Mouse (Mus musculus): Measurements from ENCODE around the gene Dlg4. TPM values are rescaled to one million over a fixed set of nuclear protein-coding genes. Genes with fewer than 3 reads are reported as not detected.
A peak's percentile ranks its signal among the peaks of the same experiment; 100 is the strongest.

The Dlg4 gene
- polyA plus RNA-seq, 1 experiment from 2014 or later: 9.3 TPM

DNA sequence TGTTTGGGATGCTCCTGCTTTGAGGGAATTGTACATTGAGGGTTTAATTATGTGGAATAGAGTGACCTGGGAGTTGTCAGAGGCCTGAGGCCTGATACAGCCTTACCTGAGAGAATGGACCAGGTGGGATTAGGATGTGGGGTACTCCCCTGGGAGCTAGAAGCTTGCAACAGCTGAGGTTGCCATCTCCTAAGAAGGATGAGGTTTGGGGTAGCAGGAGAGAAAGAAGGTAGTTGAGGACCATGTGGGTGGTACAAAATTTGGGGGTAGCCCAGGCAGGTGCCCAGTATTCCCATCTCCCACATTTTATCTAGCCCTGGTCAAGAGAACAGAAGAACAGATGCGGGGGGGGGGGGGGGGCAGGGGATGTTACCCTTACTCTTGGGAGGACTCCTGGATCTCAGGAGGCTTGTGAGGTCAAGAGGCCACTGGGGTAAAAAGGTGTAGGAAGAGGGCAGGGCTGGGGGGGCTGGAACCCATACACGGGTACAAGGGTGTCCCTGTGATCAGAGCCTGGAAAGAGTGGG, 2.8 kb downstream of the Dlg4 start:
- H3K9me3 ChIP-seq (ENCODE audit: control insufficient read depth, low read length): no peaks in the 10 kb centered on the region
- WGBS: 28% methylated on average over 2 of the region's 2 CpGs
- peak overlapping the region; percentile 38; the same call in 1 of the 2 replicates for H3K9ac ChIP-seq (ENCODE audit: low read depth, low read length)
- H3K4me3 ChIP-seq (ENCODE audit: low read depth, low read length): peak overlapping the region; percentile 67
- peak overlapping the region; percentile 81 for H3K4me2 ChIP-seq
- H3K27ac ChIP-seq (ENCODE audit: low read depth, low read length): peak overlapping the region; percentile 74; the same call in 1 of the 2 replicates
- H3K27me3 ChIP-seq (replicated peaks; ENCODE audit: control insufficient read depth, insufficient read depth, low read length): no peaks in the 10 kb centered on the region; the same call in 1 of the 2 replicates
- no peaks in the 10 kb centered on the region for H3K36me3 ChIP-seq (ENCODE audit: control insufficient read depth, insufficient read depth, low read length)
- peaks cover 50% of the 10 kb centered on the region for H3K4me1 ChIP-seq (replicated peaks; ENCODE audit: control insufficient read depth, insufficient read depth, low read length)
- ATAC-seq (replicated peaks; ENCODE audit: low FRiP score): no peak
- no peak for DNase-seq (ENCODE audit: low spot score)

DNA sequence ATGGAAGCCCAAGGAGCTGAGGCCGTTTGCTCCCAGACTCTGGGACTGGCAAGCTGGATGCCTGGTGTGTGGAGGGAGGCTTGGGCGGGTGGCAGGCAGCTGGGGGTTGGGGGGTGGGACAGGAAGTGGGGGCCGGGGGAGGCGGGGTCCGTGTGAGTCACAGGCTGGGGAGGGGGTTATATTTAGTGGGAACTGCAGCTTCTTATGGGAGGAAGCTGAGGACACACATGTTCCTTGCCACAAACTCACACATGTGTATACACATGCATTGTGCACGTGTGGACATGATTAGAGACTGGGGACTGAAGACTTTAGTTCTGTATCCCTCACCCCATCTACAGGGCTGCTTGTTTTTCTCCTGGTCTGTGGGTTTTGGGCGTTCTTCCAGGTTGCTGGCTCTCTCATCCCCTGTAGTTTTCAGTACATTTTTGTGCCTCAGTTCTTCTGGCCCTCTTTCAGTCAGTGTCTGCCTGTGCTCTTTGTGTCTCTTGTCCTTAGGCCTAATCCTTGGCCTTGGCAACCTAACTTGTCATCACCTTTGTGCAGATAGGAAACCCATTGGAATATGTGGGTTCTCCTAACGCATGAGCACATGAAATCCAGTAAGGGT, 3.4 kb downstream of the Dlg4 start:
- H3K27ac ChIP-seq (ENCODE audit: low read depth, low read length): peak overlapping the region; percentile 74
- H3K36me3 ChIP-seq (ENCODE audit: control insufficient read depth, insufficient read depth, low read length): no peaks in the 10 kb centered on the region
- WGBS: 13% methylated on average over 8 of the region's 8 CpGs
- ATAC-seq (replicated peaks; ENCODE audit: low FRiP score) (no peak), DNase-seq (ENCODE audit: low spot score) (no peak)
- no peaks in the 10 kb centered on the region for H3K9me3 ChIP-seq (ENCODE audit: control insufficient read depth, low read length)
- H3K4me1 ChIP-seq (replicated peaks; ENCODE audit: control insufficient read depth, insufficient read depth, low read length): peaks cover 47% of the 10 kb centered on the region
- peak overlapping the region; percentile 67 for H3K4me3 ChIP-seq (ENCODE audit: low read depth, low read length)
- H3K9ac ChIP-seq (ENCODE audit: low read depth, low read length): peak overlapping the region; percentile 30; the same call in 1 of the 2 replicates
- peak overlapping the region; percentile 81 for H3K4me2 ChIP-seq
- no peaks in the 10 kb centered on the region; the same call in 1 of the 2 replicates for H3K27me3 ChIP-seq (replicated peaks; ENCODE audit: control insufficient read depth, insufficient read depth, low read length)

DNA sequence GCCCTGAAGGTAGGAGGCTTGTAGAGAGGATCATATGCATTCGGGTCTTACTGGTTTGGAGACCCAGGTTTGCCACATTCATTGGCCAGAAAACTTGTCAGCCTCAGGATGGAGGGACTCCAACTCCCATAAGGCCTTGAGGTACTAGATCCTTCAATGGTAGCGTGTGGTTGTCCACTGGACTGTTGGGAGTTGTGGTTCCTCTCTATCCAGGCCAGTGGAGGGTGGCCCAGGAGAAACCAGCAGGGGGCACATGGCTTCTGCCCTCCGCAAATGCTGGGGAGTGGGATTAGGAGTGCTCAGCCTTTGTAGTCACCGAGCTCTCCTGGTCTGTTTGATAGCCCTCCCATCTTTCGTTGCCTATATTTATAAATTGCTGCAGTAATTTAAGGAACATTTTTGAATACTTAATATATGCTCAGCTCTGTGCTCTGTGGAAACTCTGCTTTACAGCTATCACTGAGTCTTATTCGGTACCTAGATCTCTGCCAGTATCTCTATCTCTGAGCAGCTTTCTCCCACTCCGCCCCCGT, 4.1 kb downstream of the Dlg4 start:
- DNase-seq (ENCODE audit: low spot score): no peak
- Histone ChIP-seq H3K9me3 (ENCODE audit: control insufficient read depth, low read length) (no peaks in the 10 kb centered on the region), H3K4me3 (ENCODE audit: low read depth, low read length) (peak overlapping the region; percentile 66), H3K4me1 (replicated peaks; ENCODE audit: control insufficient read depth, insufficient read depth, low read length) (peaks cover 47% of the 10 kb centered on the region), H3K36me3 (ENCODE audit: control insufficient read depth, insufficient read depth, low read length) (no peaks in the 10 kb centered on the region), H3K27ac (ENCODE audit: low read depth, low read length) (peak overlapping the region; percentile 67), H3K27me3 (replicated peaks; ENCODE audit: control insufficient read depth, insufficient read depth, low read length) (no peaks in the 10 kb centered on the region; the same call in 1 of the 2 replicates), H3K4me2 (peak overlapping the region; percentile 81), H3K9ac (ENCODE audit: low read depth, low read length) (peak overlapping the region; percentile 46)
- peak; percentile 85 for ATAC-seq (replicated peaks; ENCODE audit: low FRiP score)
- under 1% methylated on average over 8 of the region's 8 CpGs for WGBS

DNA sequence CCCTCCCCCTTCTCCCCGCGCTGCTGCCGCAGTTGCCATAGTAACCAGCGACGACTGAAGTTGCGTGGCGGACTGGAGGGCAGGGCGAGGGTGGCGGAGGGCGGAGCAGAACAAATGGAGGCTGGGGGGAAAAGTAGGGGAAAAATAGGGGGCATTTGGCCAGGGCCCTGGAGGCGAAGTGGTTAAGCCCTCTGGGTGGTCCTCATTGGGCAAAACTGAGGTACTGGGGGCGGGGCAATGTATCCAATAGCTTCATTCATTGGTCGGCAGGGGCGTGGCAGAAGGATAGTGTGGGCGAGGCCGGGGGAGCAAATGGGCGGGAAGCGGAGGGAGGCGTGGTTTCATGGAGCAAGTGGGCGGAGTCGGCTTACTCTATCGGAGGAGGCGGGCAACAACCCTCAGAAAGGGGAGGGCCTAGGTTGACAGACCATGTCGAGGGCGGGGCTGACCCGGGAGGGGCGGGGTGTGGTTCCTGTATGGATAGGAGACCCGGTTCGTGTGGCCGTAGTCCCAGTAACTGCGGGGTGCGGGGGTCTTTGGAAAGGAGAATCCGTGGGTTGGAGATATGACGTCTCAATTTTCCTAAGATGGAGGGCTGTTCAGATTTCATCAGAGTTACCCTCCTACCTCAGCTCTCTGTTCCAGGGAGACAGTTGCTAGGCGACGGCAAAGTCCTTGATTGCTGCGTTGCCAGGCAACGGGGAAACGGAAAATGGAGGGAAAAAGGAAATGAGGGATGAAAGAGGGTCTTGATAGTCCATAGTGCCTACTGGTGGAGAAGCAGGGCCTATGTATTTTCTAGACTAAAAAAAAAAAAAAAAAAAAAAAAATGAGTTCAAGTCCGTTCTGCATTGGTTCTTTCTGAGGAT, 4.8 kb downstream of the Dlg4 start:
- WGBS: 3% methylated on average over 40 of the region's 40 CpGs
- Histone ChIP-seq H3K36me3 (ENCODE audit: control insufficient read depth, insufficient read depth, low read length) (no peaks in the 10 kb centered on the region), H3K9me3 (ENCODE audit: control insufficient read depth, low read length) (no peaks in the 10 kb centered on the region), H3K27me3 (replicated peaks; ENCODE audit: control insufficient read depth, insufficient read depth, low read length) (no peaks in the 10 kb centered on the region; the same call in 1 of the 2 replicates), H3K4me1 (replicated peaks; ENCODE audit: control insufficient read depth, insufficient read depth, low read length) (peaks cover 54% of the 10 kb centered on the region), H3K27ac (ENCODE audit: low read depth, low read length) (peak overlapping the region; percentile 67), H3K9ac (ENCODE audit: low read depth, low read length) (peak overlapping the region; percentile 46), H3K4me2 (peak overlapping the region; percentile 81), H3K4me3 (ENCODE audit: low read depth, low read length) (peak overlapping the region; percentile 66)
- ATAC-seq (replicated peaks; ENCODE audit: low FRiP score) (peak; percentile 86), DNase-seq (ENCODE audit: low spot score) (peak; percentile 99)

DNA sequence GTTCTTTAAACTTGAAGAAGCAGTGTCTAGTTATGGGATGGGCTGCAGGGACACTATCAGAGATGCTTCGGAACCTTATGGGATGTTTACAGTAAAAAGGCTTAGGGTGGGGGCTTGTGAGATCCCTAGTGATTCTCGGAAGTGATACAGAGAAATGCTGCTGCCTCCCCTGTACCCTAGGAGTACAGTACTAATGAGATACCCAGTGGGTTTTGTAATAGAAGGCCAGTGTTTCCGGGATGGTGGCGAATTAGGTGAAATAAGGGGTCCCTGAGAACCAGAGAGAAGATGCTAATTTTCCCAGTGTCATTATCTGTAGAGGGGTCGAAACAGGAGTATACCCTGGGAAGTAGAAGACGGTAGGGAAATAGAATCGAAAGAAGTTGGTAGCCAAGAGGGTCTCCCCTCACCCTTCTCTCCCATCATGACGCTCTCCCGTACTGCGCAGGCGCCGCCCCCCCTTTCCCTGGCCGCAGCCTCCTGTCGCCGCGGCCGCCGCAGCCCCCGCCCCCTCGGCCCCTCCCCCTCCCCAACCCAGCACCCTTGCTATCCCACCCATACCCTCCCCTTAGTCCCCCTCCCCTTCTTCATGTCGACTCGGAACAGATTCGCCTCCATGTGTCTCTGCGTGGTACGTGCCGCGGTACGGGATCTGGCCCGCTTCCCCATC, 6.9 kb downstream of the Dlg4 start:
- Histone ChIP-seq H3K27me3 (replicated peaks; ENCODE audit: control insufficient read depth, insufficient read depth, low read length) (no peaks in the 10 kb centered on the region; the same call in 1 of the 2 replicates), H3K36me3 (ENCODE audit: control insufficient read depth, insufficient read depth, low read length) (no peaks in the 10 kb centered on the region), H3K4me2 (peak overlapping the region; percentile 57), H3K4me3 (ENCODE audit: low read depth, low read length) (peak overlapping the region; percentile 40), H3K4me1 (replicated peaks; ENCODE audit: control insufficient read depth, insufficient read depth, low read length) (peaks cover 59% of the 10 kb centered on the region), H3K9ac (ENCODE audit: low read depth, low read length) (peak overlapping the region; percentile 1; the same call in 1 of the 2 replicates), H3K9me3 (ENCODE audit: control insufficient read depth, low read length) (no peaks in the 10 kb centered on the region), H3K27ac (ENCODE audit: low read depth, low read length) (no peak overlapping the region)
- DNase-seq (ENCODE audit: low spot score) (no peak), ATAC-seq (replicated peaks; ENCODE audit: low FRiP score) (no peak)
- WGBS: 5% methylated on average over 27 of the region's 29 CpGs

DNA sequence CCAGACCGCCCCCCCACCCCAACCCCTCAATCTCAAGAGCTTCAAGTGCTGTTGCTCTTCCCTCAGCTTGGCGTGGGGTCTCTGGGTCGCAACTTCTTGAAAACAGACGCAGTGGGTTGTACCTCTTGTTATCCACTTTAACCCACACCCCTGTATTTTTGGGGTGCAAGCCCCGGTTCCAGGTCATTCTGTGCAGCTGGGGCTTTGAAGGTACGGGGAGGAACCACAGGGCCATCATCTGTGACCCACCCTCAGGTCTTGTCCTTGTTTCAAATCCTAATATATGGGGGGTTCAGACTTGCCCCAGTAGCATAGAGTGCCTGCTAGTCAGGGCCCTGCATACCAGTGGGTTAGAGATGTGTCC, 7.4 kb downstream of the Dlg4 start:
- Histone ChIP-seq H3K36me3 (ENCODE audit: control insufficient read depth, insufficient read depth, low read length) (no peaks in the 10 kb centered on the region), H3K27ac (ENCODE audit: low read depth, low read length) (0 out of 2 replicates have a peak overlapping the region, but pooled peaks have one; percentile 16), H3K4me2 (peak overlapping the region; percentile 57), H3K4me1 (replicated peaks; ENCODE audit: control insufficient read depth, insufficient read depth, low read length) (peaks cover 59% of the 10 kb centered on the region), H3K9me3 (ENCODE audit: control insufficient read depth, low read length) (no peaks in the 10 kb centered on the region), H3K27me3 (replicated peaks; ENCODE audit: control insufficient read depth, insufficient read depth, low read length) (no peaks in the 10 kb centered on the region; the same call in 1 of the 2 replicates), H3K4me3 (ENCODE audit: low read depth, low read length) (peak overlapping the region; percentile 40), H3K9ac (ENCODE audit: low read depth, low read length) (no peak overlapping the region)
- ATAC-seq (replicated peaks; ENCODE audit: low FRiP score) (no peak), DNase-seq (ENCODE audit: low spot score) (no peak)
- WGBS: 17% methylated on average over 6 of the region's 6 CpGs

DNA sequence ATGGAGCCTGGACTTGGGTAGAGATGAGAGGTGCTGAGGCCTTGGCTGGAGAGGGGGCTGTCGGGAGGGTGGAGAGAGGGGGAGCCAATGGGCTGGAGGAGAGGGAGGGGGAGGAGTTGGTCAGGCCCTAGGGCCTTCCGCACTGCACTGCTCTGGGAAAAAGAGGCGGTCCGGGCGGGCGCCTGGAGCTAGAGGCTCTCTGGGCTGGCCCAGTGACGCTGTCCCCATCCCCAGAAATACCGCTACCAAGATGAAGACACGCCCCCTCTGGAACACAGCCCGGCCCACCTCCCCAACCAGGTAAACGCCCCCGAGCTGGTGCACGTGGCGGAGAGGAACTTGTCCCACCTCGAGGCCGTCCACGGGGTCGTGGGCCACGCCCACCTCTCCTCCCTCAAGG, 9.9 kb downstream of the Dlg4 start:
- no peaks in the 10 kb centered on the region for H3K9me3 ChIP-seq (ENCODE audit: control insufficient read depth, low read length)
- no peaks in the 10 kb centered on the region; the same call in 1 of the 2 replicates for H3K27me3 ChIP-seq (replicated peaks; ENCODE audit: control insufficient read depth, insufficient read depth, low read length)
- H3K27ac ChIP-seq (ENCODE audit: low read depth, low read length): peak overlapping the region; percentile 28; the same call in 1 of the 2 replicates
- peak overlapping the region; percentile 26 for H3K4me3 ChIP-seq (ENCODE audit: low read depth, low read length)
- no peak overlapping the region for H3K9ac ChIP-seq (ENCODE audit: low read depth, low read length)
- peaks cover 51% of the 10 kb centered on the region for H3K4me1 ChIP-seq (replicated peaks; ENCODE audit: control insufficient read depth, insufficient read depth, low read length)
- 11% methylated on average over 19 of the region's 19 CpGs for WGBS
- H3K4me2 ChIP-seq: peak overlapping the region; percentile 46
- ATAC-seq (replicated peaks; ENCODE audit: low FRiP score) (peak; percentile 51), DNase-seq (ENCODE audit: low spot score) (no peak)
- peaks cover 8% of the 10 kb centered on the region; the same call in 1 of the 2 replicates for H3K36me3 ChIP-seq (ENCODE audit: control insufficient read depth, insufficient read depth, low read length)

DNA sequence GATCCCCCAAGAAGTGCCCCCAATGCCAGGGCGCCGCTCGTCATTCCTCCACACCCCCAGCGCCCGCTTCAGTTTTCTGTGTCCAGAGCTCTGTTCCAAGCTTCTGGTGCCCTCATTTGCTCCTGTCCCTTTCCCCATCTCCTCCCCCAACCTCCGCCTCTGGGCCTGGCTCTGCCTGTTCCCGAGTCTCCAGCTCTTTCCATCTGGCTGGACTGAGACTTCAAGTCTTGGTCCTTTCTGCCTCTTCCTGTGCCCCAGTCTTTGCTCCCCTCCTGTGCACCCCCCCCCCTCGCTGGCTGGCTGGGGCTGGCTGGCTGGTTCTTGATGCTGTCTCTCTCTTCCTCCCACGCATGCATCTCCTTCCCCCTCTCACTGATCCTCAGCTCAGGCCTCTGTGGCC, 10.7 kb downstream of the Dlg4 start:
- peak overlapping the region; percentile 46 for H3K4me2 ChIP-seq
- H3K36me3 ChIP-seq (ENCODE audit: control insufficient read depth, insufficient read depth, low read length): peaks cover 10% of the 10 kb centered on the region; the same call in 1 of the 2 replicates
- H3K9ac ChIP-seq (ENCODE audit: low read depth, low read length): no peak overlapping the region
- peak overlapping the region; percentile 26 for H3K4me3 ChIP-seq (ENCODE audit: low read depth, low read length)
- H3K4me1 ChIP-seq (replicated peaks; ENCODE audit: control insufficient read depth, insufficient read depth, low read length): peaks cover 46% of the 10 kb centered on the region
- no peaks in the 10 kb centered on the region; the same call in 1 of the 2 replicates for H3K27me3 ChIP-seq (replicated peaks; ENCODE audit: control insufficient read depth, insufficient read depth, low read length)
- no peaks in the 10 kb centered on the region for H3K9me3 ChIP-seq (ENCODE audit: control insufficient read depth, low read length)
- no peak for ATAC-seq (replicated peaks; ENCODE audit: low FRiP score)
- no peak overlapping the region for H3K27ac ChIP-seq (ENCODE audit: low read depth, low read length)
- WGBS: 53% methylated on average over 9 of the region's 9 CpGs
- no peak for DNase-seq (ENCODE audit: low spot score)
